Mouse (Mus musculus): ENCODE measurements at regions not wholly inside any gene's neighbourhood (a gene's known extent, or its start where the extent isn't known, plus 50 kb on each side); places are given as distances from the start of the nearest gene placed in this dataset.

GRCm38 (mm10) chr11:24688160-24688782 lies 610.4 kb downstream of the Bcl11a start:
- DNase-seq (ENCODE audit: low spot score in 2 of 2), result no peak

DNA sequence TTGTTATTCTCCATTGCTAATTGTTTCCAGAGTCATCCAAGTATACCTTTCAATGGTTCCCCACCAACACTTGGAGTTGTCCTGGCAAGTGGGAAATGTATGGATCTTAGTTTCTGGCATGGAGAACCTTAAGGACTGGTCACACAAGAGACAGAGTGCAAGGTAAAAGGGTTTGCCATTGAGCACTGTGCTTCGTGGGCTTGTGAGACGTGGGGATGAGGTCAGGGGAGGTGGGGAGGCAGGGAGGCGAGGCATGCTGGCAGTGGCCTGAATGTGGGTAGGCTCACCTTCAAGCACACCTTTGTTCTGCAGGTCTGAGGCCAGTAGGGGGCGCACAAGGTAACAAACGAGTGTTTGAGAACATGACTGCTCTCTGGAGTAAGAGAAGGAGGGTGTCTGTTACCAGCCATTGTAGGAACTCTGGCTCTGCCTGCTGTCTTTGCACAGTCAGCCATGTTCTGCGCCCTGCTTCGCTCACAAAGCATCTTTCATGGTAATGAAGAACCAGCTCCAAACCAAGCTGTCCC lies 612.0 kb downstream of the Bcl11a start:
- peak; percentile 36 to 54 for DNase-seq (ENCODE audit: low spot score in 2 of 2)

- no peak for DNase-seq (ENCODE audit: low spot score in 2 of 2)
Measured at GRCm38 (mm10) chr11:24693926-24694325, 616.1 kb downstream of the Bcl11a start.

- DNase-seq (ENCODE audit: low spot score in 2 of 2), result no peak
Measured at GRCm38 (mm10) chr11:24695010-24695720, 617.3 kb downstream of the Bcl11a start.

DNA sequence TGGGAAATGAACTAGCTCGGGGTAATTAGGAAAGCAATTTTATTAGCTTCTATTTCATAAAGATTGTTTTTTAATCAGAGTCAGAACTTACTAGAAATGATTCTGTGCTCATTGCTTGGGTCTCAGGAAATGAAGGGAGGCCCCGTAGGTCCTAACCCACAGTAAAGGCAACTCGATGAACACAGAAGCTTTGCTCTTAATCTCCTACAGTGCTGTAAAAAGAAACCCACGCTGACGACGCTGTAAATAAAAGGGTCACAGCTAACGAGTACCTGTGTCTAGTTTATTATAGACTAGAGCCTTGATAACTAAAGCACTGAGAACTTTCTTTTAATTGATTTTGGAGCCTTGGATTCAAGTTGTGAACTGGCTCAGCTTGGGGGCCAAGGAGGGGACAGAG lies 618.7 kb downstream of the Bcl11a start:
- no peak for DNase-seq (ENCODE audit: low spot score in 2 of 2)

- DNase-seq (ENCODE audit: low spot score in 2 of 2), result no peak
Measured at GRCm38 (mm10) chr11:24708790-24709189, 630.9 kb downstream of the Bcl11a start.

GRCm38 (mm10) chr11:24716539-24717287 lies 638.9 kb downstream of the Bcl11a start:
- no peak for DNase-seq (ENCODE audit: low spot score in 2 of 2)

GRCm38 (mm10) chr11:24724259-24724937 lies 646.5 kb downstream of the Bcl11a start:
- DNase-seq (ENCODE audit: low spot score in 2 of 2), result no peak

DNA sequence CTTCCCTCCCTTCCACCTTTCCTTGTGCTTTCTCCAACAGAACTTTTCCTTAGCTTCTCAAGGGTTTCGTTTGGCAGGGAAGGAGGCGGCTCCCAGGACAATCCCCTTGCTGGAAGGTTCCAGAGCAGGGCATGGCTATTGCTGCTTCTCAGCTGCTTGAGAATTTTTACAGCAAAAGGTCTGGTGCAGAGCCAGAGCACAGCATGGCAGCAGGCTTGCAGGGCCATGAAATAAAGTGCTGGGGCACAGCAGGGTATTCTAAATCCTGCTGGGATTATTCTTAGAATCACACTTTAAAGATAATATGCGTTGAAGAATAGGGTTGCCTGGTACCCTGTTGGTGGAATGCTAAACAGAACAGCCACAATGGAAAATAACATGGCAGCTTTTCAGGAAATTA lies 648.5 kb downstream of the Bcl11a start:
- DNase-seq (ENCODE audit: low spot score in 2 of 2), result no peak

- no peak for DNase-seq (ENCODE audit: low spot score in 2 of 2)
Measured at GRCm38 (mm10) chr11:24727404-24727803, 649.5 kb downstream of the Bcl11a start.

GRCm38 (mm10) chr11:24731431-24731830 lies 653.6 kb downstream of the Bcl11a start:
- DNase-seq (ENCODE audit: low spot score in 2 of 2), result no peak

DNA sequence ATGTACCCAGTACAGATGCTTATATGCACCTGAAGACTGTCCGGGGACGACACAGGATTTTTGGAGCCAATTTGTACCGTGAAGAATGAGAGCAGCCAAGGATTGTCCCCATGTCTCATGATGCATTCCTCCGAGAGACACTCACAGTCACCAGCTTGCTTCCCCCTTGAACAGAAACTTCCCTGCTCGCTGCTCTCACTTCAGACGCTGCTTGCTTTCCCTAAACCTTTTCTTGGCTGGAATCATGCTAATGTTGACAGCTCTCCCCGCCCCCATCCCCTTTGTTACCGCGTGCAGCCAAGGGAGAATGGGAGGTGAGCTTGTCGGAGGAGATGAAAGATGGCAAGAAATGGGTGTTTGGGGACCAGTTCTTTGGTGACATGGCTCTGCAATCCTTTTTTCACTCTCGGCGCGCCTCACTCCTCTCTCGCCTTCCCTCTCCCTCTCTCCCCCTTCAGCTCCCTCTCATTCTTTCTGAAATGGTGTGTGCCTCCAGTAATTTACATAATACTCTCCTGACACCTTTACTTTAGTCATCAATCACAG lies 661.9 kb downstream of the Bcl11a start:
- no peak for DNase-seq (ENCODE audit: low spot score in 2 of 2)

DNA sequence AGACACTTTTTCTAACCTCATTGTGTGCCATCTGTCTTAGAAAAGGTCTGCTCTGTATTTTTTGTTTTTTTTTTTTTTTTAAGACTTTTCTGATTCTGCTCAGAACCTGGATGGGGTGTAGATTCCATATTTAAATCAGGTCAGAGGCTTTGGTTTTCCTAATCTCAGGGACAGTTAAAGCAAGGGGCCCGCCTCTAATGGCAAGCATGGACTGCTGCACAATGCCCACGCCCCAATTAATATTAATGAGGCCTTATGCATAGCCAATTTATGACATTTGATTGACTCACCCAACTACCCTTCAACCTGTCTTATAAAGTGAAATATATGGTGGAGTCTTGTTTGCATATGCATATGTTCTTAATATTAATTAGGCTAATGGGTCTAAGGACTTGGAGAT lies 662.6 kb downstream of the Bcl11a start:
- DNase-seq (ENCODE audit: low spot score in 2 of 2), result no peak

GRCm38 (mm10) chr11:24742561-24742960 lies 664.7 kb downstream of the Bcl11a start:
- DNase-seq (ENCODE audit: low spot score in 2 of 2), result no peak

DNA sequence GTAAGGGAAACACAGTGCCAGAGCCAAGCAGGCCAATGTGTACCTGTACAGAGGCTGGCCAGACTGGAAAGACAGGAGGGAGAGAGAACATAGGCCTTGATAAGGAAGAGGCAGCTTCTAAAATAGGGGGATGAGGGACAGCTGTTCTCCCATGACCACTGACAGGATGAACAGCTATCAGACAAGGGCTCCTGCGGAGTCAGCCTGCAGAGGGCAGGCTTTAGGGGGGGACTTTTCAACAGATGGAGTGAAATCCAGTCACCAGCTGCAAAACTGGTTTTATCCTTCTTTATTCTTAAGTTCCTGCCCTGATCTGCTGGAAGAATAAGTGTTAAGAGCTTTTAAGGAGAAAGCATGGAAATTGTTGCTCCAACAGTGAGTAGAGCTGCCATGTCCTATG lies 665.6 kb downstream of the Bcl11a start:
- no peak for DNase-seq (ENCODE audit: low spot score in 2 of 2)

DNA sequence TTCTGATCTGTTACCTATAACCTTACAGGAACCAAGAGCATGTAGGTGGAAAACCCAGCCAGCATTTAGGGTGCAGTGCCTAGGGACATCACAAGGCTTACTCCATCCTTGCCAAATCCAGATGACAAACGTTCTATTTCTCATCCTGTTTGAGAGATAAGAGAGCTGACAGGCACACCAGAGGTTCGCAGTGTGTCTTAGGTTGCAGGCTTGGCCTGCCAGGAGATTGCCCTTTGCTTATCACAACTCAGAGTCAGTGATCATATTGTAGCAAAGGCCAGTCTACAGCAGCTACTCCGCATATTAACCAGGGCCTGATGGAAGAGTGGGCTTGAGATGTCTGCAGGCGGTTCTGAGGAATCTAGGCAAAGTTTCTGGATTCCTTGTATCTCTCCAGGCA lies 668.0 kb downstream of the Bcl11a start:
- no peak for DNase-seq (ENCODE audit: low spot score in 2 of 2)

DNA sequence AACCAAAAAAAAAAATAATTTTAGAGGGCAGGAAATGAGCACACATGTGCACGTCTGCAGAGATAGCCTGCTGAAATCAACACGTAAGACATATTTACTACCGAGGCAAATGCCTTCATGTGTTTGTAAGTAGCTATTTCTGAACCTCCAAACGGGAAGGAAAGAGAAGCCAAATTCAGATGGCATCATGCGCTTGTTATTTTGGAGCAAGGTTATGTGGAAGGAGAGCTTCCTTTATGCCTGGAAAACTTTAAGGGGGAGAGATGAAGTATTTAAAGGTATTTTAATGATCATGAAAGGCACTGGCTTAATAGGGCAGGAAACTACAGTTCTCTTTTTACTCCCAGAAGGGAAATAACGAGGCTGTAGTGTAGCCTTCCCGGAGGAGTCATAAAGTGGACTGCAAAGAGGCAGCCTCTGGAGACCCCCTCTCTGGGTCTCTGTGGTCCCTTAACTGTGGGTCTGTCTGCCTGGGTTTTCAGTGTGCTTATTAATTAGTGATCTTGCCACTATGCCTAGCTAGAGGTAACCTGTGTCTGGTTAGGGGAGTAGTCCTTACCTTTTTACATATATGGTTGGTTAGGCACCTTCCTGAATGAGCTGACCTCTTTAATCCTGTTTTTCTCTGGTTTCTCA lies 672.4 kb downstream of the Bcl11a start:
- no peak for DNase-seq (ENCODE audit: low spot score in 2 of 2)

DNA sequence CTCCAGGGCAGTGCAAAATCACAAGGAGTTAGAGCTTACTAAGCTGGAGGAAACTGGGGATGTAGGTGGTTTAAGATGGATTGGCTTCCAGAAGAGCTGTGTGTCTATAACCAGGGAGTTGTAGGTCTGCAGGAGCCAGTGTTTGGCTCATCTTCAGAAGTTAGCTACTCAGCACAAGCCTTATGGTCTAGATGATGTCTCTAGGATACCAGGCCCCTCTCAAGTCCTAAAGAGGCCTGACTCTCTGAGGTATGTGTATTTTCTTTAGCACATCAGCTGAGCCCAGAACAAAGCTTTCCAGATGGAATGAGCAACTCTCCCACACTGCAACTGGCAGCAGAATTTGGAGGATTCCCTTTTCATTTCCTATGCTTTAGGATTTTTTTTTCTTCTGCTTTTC lies 680.3 kb downstream of the Bcl11a start:
- DNase-seq (ENCODE audit: low spot score in 2 of 2), result no peak

DNA sequence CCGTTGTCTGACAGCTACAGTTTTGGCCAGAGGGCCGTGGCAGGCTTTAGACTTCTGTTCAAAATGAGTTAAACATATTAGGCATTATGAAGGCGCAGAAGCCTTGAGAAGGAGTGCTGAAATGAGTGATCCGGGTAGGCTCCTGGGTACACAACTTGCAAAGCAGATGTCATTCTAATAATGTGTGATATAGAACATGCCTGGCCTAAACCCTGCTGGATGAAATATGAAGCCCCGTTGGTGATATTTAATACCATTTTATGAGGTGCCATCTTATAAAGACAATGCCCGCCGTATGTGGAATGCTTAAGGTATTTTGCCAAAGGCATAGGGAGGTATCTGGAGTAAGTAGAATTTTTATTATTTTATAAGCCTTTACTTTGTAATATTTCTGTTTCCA lies 705.6 kb downstream of the Bcl11a start:
- DNase-seq (ENCODE audit: low spot score in 2 of 2), result no peak

DNA sequence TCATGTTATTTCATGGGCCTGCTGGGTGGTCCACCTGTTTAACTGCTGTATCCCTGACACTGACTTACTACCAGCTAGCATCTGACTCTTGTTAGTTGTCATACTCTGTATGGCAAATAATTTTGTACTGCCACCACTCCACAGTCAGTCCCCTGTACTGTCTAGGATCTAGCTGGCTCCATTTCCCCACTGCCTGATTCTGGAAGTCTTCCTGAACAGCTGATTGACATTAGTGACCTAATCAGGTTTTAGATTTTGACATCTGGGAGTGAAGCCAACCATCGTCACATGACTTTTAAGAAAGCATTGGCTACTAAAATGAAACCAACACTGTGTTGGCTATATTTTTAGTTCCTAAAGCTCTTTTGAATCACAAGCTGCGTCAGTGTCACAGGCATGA lies 711.3 kb downstream of the Bcl11a start:
- DNase-seq (ENCODE audit: low spot score in 2 of 2), result no peak

GRCm38 (mm10) chr11:24795510-24796211 lies 717.8 kb downstream of the Bcl11a start:
- DNase-seq (ENCODE audit: low spot score in 2 of 2), result no peak

Data from spleen, postnatal 36 days (tissue).